Mouse (Mus musculus) G1E-ER4 (cell line): ENCODE results near the gene Klk1b4. TPM values are rescaled to one million over a fixed set of nuclear protein-coding genes. Genes with fewer than 3 reads are reported as not detected.

Source experiments
- GATA1 ChIP-seq: IDR thresholded peaks from one replicate; pipeline ENCODE4 v1.8.0; 2012; ENCODE audit warnings: low read length, inconsistent platforms
- polyA plus RNA-seq: library from polyadenylated mRNA; stranded (reverse); fragments of >175 nt; gene quantifications from 2 replicates; pipeline ENCODE4 v1.2.3, GENCODE M21; 2012

Gene Klk1b4
- polyA plus RNA-seq, 1 experiment, result not detected

DNA sequence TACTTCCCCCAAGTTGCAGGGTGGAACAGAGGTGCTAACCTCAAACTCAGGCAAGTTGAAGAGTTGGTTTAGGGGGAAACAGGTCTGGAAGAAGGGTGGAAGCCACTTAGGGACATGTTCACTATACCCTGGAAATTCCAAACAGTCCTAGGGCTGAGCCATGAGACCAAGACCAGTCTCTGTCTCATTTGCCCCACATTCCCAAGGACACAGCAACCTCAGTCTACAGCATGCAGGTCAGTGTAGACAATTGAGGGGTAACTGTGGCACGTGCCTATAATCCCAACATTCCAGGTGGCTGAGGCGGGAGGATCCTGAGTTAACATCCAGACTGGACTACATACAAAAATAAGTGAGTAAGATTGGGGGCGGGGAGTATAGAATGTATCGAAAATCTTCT lies 42.0 kb downstream of the Klk1b4 start:
- no peak for TF ChIP-seq GATA1

GRCm38 (mm10) chr7:44253023-44253616 lies 45.9 kb downstream of the Klk1b4 start:
- no peak for TF ChIP-seq GATA1

GRCm38 (mm10) chr7:44254930-44255329 lies 47.7 kb downstream of the Klk1b4 start:
- no peak for TF ChIP-seq GATA1

DNA sequence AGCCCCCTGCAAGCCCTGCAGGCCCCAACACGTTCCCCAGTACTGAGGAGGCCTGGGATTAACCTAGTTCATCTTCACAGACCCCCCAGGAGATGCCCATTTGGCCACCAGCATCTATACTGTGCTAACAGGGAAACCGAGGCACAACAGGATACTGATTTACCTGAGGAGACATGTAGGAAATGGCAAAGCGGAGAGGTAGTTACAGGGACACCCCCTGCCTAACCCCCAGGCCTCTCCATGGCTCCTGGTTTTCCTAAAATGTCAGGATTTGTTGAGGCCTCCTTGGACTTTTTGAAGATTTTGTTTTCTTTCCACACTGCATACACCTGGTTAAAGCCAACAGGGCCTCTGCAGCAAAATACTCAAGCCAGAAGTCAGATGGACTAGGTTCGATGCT lies 50.0 kb downstream of the Klk1b4 start, which contains the start of gene Acp4:
Acp4 (minus strand) TSS at position 101 of the 400 bp plus-strand sequence.
- TF ChIP-seq GATA1, result no peak

- no peak for TF ChIP-seq GATA1
Measured at GRCm38 (mm10) chr7:44260410-44260809, 53.2 kb downstream of the Klk1b4 start.

GRCm38 (mm10) chr7:44261147-44261546 lies 53.9 kb downstream of the Klk1b4 start, which contains the start of gene Gm15517:
TSS of gene Gm15517 (plus strand) at chr7:44261447.
- no peak for TF ChIP-seq GATA1

Other genes starting within 250 kb of the Klk1b4 start
- gene Klk1b1, start 240.7 kb upstream of the Klk1b4 start, polyA plus RNA-seq, result not detected in 2 replicates
- gene Klk1b9, start 231.4 kb upstream of the Klk1b4 start, polyA plus RNA-seq, result not detected in 2 replicates
- gene Klk1b11, start 211.6 kb upstream of the Klk1b4 start, polyA plus RNA-seq, result not detected in 2 replicates
- gene Klk1b26, start 195.3 kb upstream of the Klk1b4 start, polyA plus RNA-seq, result not detected in 2 replicates
- not detected in 2 replicates for gene Klk1b27, start 155.1 kb upstream of the Klk1b4 start, polyA plus RNA-seq
- gene Klk1b21, start 105.1 kb upstream of the Klk1b4 start, polyA plus RNA-seq, result not detected in 2 replicates
- gene Klk1b22, start 94.8 kb upstream of the Klk1b4 start, polyA plus RNA-seq, result not detected in 2 replicates
- not detected in 2 replicates for gene Klk1b16, start 70.7 kb upstream of the Klk1b4 start, polyA plus RNA-seq
- not detected in 2 replicates for gene Klk1b24, start 19.2 kb upstream of the Klk1b4 start, polyA plus RNA-seq
- not detected in 2 replicates for gene Klk1b3, start 9.2 kb upstream of the Klk1b4 start, polyA plus RNA-seq
- not detected in 2 replicates for gene Klk1b5, start 8.5 kb downstream of the Klk1b4 start, polyA plus RNA-seq
- gene Klk1, start 17.9 kb downstream of the Klk1b4 start, polyA plus RNA-seq, result not detected in 2 replicates
- gene Gm36864, start 28.7 kb downstream of the Klk1b4 start, polyA plus RNA-seq, result not detected in 2 replicates
- gene 1700028J19Rik, start 39.3 kb downstream of the Klk1b4 start, polyA plus RNA-seq, result 0.13 and 0.17 TPM in 2 replicates
- gene 2410002F23Rik, start 39.3 kb downstream of the Klk1b4 start, polyA plus RNA-seq, result 379 and 401 TPM in 2 replicates
- gene Acp4, start 49.9 kb downstream of the Klk1b4 start, polyA plus RNA-seq, result not detected in 2 replicates
- not detected in 2 replicates for gene Gm15517, start 54.0 kb downstream of the Klk1b4 start, polyA plus RNA-seq
- gene Clec11a, start 99.5 kb downstream of the Klk1b4 start, polyA plus RNA-seq, result 2.8 and 3.2 TPM in 2 replicates
- 1.6 and 1.8 TPM in 2 replicates for gene Shank1, start 102.8 kb downstream of the Klk1b4 start, polyA plus RNA-seq
- not detected in 2 replicates for gene Syt3, start 176.7 kb downstream of the Klk1b4 start, polyA plus RNA-seq
- 0.64 and 0.79 TPM in 2 replicates for gene 1700008O03Rik, start 178.4 kb downstream of the Klk1b4 start, polyA plus RNA-seq
- gene Lrrc4b, start 221.6 kb downstream of the Klk1b4 start, polyA plus RNA-seq, result not detected in 2 replicates